Mouse (Mus musculus) telencephalon, adult 2 months (tissue): ENCODE measurements at regions not wholly inside any gene's neighbourhood (a gene's known extent, or its start where the extent isn't known, plus 50 kb on each side); places are given as distances from the start of the nearest gene placed in this dataset.

Experiments
- DNase-seq: peaks from one replicate; pipeline ENCODE4 v3.0.0-alpha.2; 2011; ENCODE audit warnings: low read depth, low spot score

- DNase-seq: peak; percentile 62
Observed at GRCm38 (mm10) chr2:159019921-159020534, 225.4 kb downstream of the Dhx35 start.

DNA sequence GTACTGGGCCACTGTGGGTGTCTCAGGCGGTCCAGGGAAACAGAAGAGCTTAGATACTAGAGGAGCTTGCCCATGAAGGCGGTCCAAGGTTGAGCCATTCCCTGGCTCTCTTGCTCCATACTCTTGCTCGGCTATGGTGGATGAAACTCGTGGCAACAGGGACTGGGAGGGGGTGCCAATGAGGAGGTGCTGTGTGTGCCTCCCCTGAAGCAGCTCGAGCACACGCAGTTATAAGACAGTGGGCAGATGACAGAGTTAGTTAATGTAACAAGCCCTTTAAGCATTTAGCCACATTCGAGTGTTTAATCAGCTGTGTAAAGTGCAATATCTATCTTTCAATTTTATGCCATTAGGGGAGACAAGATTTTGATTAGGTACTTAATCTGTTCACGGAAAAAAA is 237.5 kb downstream of the Dhx35 start:
- DNase-seq: no peak

DNA sequence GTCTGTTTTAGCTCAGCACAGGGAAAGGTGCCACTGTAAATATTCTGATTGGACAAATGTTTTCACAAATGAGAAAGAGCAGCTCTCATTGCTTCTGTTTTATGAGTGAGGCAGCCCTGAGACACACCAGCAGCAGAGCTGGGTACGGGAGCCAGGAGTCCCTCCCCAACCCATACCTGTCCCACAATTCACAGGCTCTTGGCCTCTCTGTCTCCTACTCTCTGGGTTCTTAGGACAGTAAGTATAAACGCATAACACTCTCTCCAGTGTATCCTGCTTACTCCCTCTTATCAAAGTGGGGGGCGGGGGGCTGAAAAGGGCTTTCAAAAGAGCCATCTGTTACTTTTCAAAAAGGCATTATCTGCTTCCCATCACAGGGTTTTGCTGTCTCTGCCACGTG is 245.3 kb downstream of the Dhx35 start:
- DNase-seq: no peak

DNA sequence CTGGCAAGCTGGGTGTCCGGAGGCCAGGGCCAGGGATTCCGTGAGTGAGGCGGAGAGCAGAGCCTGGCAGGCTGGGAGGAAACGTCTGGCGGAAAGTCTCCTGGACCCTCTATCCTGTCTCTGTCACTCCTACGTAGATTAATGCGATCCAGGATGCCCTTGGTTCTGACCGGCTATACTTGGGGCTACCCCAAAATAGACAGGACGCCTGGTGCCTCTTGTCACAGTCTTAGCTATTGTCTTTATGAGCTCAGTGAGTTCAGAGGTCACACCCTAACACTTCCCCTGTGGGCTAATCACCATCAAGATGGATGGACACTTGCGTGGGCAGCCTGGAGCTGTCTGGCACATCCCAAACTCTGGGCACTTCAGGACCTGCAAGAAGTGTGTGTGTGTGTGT is 258.9 kb downstream of the Dhx35 start:
- no peak for DNase-seq

DNA sequence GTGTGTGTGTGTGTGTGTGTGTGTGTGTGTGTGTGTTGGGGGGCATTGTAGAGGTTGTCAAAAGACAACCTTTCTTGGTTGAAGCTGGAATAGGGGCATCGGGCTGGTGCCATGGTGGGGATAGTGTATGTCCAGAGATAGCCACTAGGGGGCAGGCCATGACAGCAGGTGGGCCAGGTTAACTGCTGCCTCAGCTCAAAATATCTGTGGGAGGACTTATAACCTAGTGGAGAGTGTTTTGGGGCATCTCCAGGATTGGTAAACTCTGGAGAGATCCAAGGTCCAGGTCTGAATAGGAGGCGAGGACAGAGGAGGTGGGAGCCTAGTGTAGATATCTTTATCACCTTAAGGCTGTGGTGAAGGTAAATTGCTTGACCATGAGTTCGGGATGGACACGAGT is 259.3 kb downstream of the Dhx35 start:
- DNase-seq: peak; percentile 15

DNA sequence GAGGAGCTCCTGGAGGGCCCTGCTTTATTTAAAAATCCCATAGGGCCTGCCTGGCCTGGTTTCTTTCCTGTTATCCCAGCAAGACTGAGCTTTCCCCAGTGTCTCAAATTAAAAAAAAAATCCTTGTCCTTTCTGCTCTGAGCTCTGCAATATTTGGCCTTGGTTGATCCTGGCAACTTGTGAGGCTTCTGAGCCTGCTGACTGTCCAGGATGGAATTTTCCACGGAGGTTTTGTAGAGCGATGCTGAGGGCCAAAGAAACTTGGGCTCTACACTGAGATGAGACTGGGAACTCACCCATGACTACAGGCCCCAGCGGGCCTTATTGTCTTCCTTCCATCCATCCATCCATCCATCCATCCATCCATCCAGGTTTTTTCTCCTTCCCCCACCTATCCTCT is 259.8 kb downstream of the Dhx35 start:
- DNase-seq: no peak

DNA sequence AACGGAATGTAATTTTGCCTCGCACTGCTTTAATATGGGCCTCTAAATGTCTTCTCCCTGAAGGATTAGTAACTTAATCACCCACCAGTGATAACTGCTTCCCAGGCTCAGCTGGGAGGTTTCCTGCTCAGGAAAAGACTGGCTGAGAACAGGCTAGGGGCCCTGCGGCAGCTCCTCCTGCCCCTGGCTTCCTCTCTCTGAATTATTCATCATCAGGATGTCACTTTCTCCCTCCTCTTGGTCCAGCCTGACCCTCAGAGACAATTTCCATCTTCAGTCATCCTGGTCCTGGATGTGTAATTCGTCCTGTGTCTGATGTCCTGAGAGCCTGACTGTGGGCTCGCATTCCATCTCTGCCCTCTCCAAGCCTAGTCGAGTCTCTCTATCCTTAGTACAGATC is 261.2 kb downstream of the Dhx35 start:
- DNase-seq: no peak

- DNase-seq: no peak
Observed at GRCm38 (mm10) chr2:159056960-159057359, 262.4 kb downstream of the Dhx35 start.

DNA sequence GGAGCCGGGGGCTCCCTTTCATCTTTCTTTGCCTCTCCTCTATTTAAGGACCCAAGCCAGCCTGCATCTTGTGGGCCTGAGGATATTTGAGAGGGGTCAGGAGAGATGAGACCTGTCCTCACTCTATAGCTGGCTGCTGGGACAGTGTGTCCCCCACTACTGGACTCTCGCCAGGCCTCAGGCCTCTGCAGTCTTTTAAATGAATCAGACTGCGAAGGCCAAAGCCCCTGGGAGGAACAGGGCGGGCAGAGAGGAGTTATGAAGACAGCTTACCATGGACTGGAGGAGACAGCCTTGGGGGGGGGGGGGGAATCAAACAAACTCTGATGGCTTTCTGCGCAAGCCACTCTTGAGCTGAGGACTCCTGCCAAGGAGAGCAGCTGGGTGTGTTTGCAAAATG is 262.9 kb downstream of the Dhx35 start:
- no peak for DNase-seq

- no peak for DNase-seq
Observed at GRCm38 (mm10) chr2:159062266-159062665, 267.7 kb downstream of the Dhx35 start.

DNA sequence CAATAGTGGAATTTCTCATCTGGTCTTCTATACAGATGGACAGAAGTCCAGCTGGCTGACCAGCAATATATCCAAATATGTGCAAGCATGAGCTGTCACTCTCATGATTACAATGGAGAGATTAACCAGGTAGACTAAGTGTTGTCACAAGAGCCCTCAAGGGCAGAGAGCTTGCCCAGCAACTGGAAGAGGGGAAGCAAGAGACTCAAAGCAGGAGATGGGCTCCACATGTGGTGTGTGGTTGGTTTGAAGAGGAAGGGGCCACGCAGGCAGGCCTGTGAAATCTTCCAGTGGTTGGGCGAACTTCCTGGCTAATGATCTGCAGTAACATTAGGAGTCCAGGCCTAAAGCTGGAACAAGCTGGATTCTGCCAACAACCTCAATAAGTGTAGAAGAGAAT is 268.1 kb downstream of the Dhx35 start:
- DNase-seq: no peak

GRCm38 (mm10) chr2:159064403-159064970 is 269.9 kb downstream of the Dhx35 start:
- no peak for DNase-seq

GRCm38 (mm10) chr2:159067506-159067905 is 272.9 kb downstream of the Dhx35 start:
- DNase-seq: no peak

DNA sequence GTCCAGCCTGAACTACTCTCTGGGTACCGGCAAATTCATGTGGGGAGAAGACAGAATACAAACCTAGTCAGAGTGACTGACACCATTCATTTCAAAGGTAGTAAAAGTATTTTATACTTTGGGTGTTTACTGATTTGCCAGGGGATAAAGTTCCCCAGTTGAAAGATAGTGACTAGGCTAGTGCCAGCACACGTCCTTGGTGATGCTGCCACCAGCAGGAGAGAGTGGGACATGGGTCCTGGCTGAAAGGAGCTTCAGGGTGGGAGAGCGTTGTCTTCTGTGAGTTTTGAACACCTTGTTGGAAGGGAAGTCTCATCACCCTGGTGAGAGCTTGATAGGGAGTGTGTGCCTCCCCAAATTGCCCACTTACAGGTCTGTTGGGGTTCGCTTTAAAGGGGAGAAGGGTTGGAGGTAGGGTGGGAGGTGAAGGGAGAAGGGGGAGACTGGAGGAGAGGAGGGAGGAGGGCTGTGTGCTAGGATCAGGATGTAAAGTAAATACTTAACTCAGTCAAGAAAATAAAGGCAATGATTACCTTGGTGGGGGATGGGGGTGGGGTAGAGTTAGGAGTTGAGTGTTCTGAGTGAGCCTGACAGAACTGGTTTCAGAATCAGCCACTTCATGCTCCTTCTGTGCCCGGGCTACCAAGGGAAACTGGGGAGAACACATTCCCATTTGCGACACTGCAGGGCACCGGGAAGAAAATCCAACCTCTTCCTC is 273.9 kb downstream of the Dhx35 start:
- DNase-seq: no peak

DNA sequence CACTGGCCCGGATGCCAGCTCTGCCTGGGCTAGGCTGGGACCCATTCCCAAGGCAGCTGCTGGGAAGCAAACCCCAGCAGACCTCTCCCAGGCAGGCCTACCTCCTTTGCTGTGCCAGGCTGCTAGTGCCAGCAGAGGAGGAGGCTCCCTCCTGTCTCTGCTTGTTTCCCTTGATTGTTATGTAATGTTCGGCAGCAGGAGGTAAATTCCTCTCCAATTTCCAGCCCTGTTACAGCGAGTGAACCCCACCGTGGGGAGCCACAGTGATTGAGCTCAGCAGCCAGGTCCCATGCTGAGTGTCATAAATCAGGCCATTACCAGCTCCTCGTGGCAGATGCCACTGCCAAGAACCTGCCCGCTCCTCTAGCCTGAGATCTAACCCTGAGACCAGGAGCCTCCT is 274.6 kb downstream of the Dhx35 start:
- peak; percentile 45 for DNase-seq

- DNase-seq: no peak
Observed at GRCm38 (mm10) chr2:159072997-159073690, 278.5 kb downstream of the Dhx35 start.

DNA sequence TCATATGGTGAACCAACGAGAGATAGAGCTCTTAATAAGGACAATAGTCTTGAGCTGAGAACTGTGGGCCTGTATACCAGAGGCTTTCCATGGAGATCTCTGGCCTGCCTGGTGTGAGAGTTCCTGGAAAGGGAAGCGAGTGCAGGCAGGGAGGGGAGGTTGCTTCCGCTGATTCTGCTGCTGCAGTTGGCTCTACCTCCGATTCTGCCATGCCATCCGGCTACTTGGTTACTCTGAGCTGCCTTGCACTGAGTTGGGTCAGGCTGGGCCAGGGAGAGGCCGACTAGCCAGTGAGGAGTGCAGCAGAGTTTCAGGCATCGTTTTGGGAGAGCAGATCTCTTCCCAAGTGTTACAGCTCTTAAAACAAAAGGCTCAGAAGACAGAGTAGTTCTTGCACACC is 285.2 kb downstream of the Dhx35 start:
- no peak for DNase-seq

DNA sequence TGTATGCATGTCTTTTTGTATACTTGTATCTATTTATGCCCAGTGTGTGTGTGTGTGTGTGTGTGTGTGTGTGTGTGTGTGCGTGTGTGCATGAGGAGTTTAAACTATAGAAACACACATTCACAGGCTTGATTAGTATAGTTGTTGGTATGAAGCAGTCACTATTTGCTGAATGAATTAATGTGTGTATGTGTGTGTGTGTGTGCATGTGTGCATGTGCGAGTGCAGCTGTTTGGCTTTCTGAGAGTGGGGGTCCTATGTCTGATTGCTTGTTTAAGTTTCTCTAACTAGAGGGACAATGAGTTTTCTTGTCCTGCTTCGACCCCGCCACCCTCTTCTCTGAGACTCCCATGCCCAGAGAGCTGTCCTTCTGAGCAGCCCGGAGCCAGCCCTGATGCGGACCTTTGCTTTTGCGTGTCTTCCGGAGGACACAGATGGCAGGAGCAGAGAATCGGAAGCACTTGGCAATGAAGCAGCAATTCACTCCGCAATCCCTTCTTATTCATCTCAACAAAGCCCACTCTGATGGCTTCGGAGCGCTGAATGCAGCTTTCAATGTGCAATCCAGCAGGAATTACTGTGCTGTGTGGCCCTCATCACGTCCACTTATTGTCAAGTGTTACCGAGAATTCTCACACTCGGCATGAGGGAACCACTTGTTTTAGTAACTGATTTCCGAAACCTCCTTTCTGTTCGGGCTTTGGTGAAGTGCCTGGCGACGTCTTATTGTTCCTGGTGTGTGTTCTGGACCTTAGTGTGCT is 286.4 kb downstream of the Dhx35 start:
- DNase-seq: peak; percentile 18

DNA sequence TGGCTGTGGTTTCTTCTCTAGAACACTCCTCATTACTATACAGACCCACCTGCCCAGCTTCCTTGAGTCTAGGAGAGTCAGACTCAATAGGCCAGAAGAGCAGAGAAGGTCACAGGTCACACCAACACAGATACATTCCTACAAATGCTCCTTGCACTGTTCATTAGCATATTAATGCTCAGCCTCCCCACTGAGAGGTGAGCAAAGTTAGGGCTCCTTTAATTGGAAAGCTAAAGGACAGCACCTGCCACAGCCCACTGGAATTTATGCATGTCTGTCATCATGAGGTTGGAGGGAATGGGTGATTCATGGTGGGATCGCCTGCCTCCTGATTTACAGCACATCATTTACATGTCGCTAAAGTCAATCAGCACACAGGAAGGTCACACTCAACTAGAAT is 292.2 kb downstream of the Dhx35 start:
- no peak for DNase-seq

DNA sequence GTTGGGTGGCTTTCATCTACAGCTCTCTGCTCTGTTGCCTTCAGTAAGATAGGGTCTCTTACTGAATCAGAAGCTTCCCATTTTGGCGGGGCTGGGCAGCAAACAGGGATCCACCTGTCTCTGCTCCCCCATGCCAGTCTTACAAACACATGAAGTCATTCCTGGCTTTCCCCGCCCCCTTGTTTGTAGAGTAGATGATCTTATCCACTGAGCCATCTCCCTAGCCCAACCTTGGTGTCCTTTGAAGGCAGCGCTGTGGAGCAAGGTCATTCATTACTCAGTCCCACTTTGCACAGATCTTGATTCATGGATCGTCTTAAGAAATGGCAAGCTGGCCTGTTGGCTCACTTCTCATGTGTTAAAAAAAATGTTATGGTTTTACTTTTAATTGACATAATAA is 293.6 kb downstream of the Dhx35 start:
- no peak for DNase-seq

GRCm38 (mm10) chr2:159096667-159097066 is 302.1 kb downstream of the Dhx35 start:
- no peak for DNase-seq

DNA sequence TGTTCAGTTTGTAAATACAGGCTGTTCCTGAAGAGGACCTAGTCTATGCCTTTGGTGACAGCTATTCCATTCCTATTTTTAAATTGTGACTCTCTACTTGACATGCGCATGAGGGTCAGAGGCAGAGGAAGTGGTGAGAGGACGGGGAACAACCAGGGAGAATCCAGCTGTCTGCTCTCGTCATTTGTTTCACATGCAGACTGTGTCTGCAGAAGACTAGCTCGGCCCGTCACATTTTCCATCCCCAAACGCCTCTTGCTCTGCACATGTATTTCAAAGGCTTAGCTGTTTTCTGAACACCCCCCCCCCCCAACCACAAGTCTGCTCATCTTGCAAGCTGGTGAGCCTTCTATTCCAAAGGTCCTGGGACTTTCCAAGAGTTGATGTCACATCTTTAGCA is 339.4 kb downstream of the Dhx35 start:
- no peak for DNase-seq
